Mouse (Mus musculus): ENCODE measurements around the gene Vmn1r39. TPM values are rescaled to one million over a fixed set of nuclear protein-coding genes. Genes with fewer than 3 reads are reported as not detected.
"Not testable (repeated sequence)": the region's sequence is repeated elsewhere in the genome, so short reads cannot be mapped to it uniquely, and the experiment has no call there.

The Vmn1r39 gene
- polyA plus RNA-seq, 1 experiment from 2014 or later = not detected

- not testable (repeated sequence) for H3K27ac ChIP-seq (ENCODE audit: low read length); H3K4me3 ChIP-seq (ENCODE audit: low read depth, low read length); H3K9ac ChIP-seq (replicated peaks; ENCODE audit: low read depth, low read length); H3K36me3 ChIP-seq (ENCODE audit: control insufficient read depth, insufficient read depth, low read length); H3K27me3 ChIP-seq (ENCODE audit: control insufficient read depth, insufficient read depth, low read length); H3K4me2 ChIP-seq (replicated peaks; ENCODE audit: low read depth, low read length); H3K4me1 ChIP-seq (ENCODE audit: control insufficient read depth, insufficient read depth, low read length); ATAC-seq (ENCODE audit: insufficient number of reproducible peaks, insufficient read depth, low FRiP score, low read depth); H3K9me3 ChIP-seq (ENCODE audit: control insufficient read depth, low read depth, low read length)
These were observed 27.9 kb downstream of the Vmn1r39 start, which contains the start of gene Vmn1r38 for GRCm38 (mm10) chr6:66782527-66782926. Gene Vmn1r38, minus strand, starts transcription at chr6:66782627.

Other genes with a start within 250 kb of the Vmn1r39 start
- gene Vmn1r33, start 192.3 kb downstream of the Vmn1r39 start, polyA plus RNA-seq (2014; fragmentation: Nextera tagmentation; extraction: Ambion mirVana) = not detected in 2 replicates
- gene Vmn1r34, start 166.7 kb downstream of the Vmn1r39 start, polyA plus RNA-seq (2014; fragmentation: Nextera tagmentation; extraction: Ambion mirVana) = not detected in 2 replicates
- not detected in 2 replicates for gene Vmn1r35, start 124.7 kb downstream of the Vmn1r39 start, polyA plus RNA-seq (2014; fragmentation: Nextera tagmentation; extraction: Ambion mirVana)
- gene Vmn1r36, start 91.4 kb downstream of the Vmn1r39 start, polyA plus RNA-seq (2014; fragmentation: Nextera tagmentation; extraction: Ambion mirVana) = not detected in 2 replicates
- gene Vmn1r37, start 81.2 kb downstream of the Vmn1r39 start, polyA plus RNA-seq (2014; fragmentation: Nextera tagmentation; extraction: Ambion mirVana) = not detected in 2 replicates
- gene Vmn1r38, start 28.0 kb downstream of the Vmn1r39 start, polyA plus RNA-seq (2014; fragmentation: Nextera tagmentation; extraction: Ambion mirVana) = not detected in 2 replicates
- 130 and 134 TPM in 2 replicates for gene Gng12, start 85.8 kb upstream of the Vmn1r39 start, polyA plus RNA-seq (2014; fragmentation: Nextera tagmentation; extraction: Ambion mirVana)
- 12.7 and 13.0 TPM in 2 replicates for gene Gadd45a, start 226.8 kb upstream of the Vmn1r39 start, polyA plus RNA-seq (2014; fragmentation: Nextera tagmentation; extraction: Ambion mirVana)